ENCODE assay signal across 16 mouse cellular contexts in genomic region chr16:36717481-36717880, GRCm38 (mm10). TPM values are rescaled to one million over a fixed set of nuclear protein-coding genes. Genes with fewer than 3 reads are reported as not detected.
"Had no signal": no experiment of that assay in that cellular context is flagged by ENCODE, and none has a peak within 500 bp of the region (broad histone marks: within the 10 kb centered on the region; RNA-seq: fewer than 3 reads in every experiment).

No protein-coding gene starts in this region.

- H3K27ac ChIP-seq: limb, embryonic 13.5 days; liver, embryonic 13.5 days; neural tube, embryonic 15.5 days had no signal

- ATAC-seq: intestine, embryonic 16.5 days; midbrain, embryonic 16.5 days had no signal

- H3K36me3 ChIP-seq: limb, embryonic 13.5 days; liver, embryonic 13.5 days; neural tube, embryonic 15.5 days had no signal

- H3K27me3 ChIP-seq: neural tube, embryonic 15.5 days had no signal

- H3K9ac ChIP-seq: limb, embryonic 13.5 days; liver, embryonic 13.5 days; neural tube, embryonic 15.5 days had no signal

- DNase-seq: kidney, adult 8-10 months; kidney, postnatal 25 days; left cerebral cortex, postnatal 4 days; liver, embryonic 13.5 days; lung, adult 2 months; lung, postnatal 10 days; spleen, adult 18-20 months; thymus, postnatal 36 days had no signal

- H3K4me2 ChIP-seq: limb, embryonic 13.5 days; liver, embryonic 13.5 days; midbrain, embryonic 11.5 days; neural tube, embryonic 15.5 days had no signal

- H3K4me3 ChIP-seq: limb, embryonic 13.5 days; liver, embryonic 13.5 days; megakaryocyte, embryonic 14.5 days; myocyte; neural tube, embryonic 15.5 days had no signal

- H3K4me1 ChIP-seq: limb, embryonic 13.5 days; liver, embryonic 13.5 days had no signal

- H3K9me3 ChIP-seq: limb, embryonic 13.5 days; liver, embryonic 13.5 days; megakaryocyte, embryonic 14.5 days; neural tube, embryonic 15.5 days had no signal

RNA-seq across cellular contexts. Expression of gene Ildr1, which starts 23.7 kb away (rescaled TPM):
- polyA plus RNA-seq: myocyte; neural tube, embryonic 11.5 days had no signal

RNA-seq across cellular contexts. Expression of gene Cd86, which starts 51.6 kb away (rescaled TPM):
- polyA plus RNA-seq: myocyte had no signal
